In genomic region chr12:4020505-4020904, GRCm38 (mm10) we compare ENCODE assay signal across 10 mouse cellular contexts. TPM values are rescaled to one million over a fixed set of nuclear protein-coding genes. Genes with fewer than 3 reads are reported as not detected.
A peak's percentile ranks its signal among the peaks of the same experiment; 100 is the strongest.
DNase-seq lines count a peak whose midpoint lies in the region; ATAC-seq and TF ChIP-seq lines count a peak whose summit lies in the region.
"Had no signal": no experiment of that assay in that cellular context is flagged by ENCODE, and none has a peak within 500 bp of the region (broad histone marks: within the 10 kb centered on the region; RNA-seq: fewer than 3 reads in every experiment).

No protein-coding gene starts in this region.

- TF ChIP-seq POLR2A in kidney, adult 2 months (IDR thresholded peaks at IDR 0.05; ENCODE audit: low read depth, low read length), result no peak

- ATAC-seq in midbrain, embryonic 11.5 days (ENCODE audit: low FRiP score), result peak; percentile 27; the same call in 1 of the 2 replicates
- ATAC-seq in midbrain, embryonic 16.5 days, result no peak
- peak; percentile 96 for ATAC-seq in heart, postnatal 0 days (ENCODE audit: insufficient read depth, low read depth)

- DNase-seq in adrenal gland, postnatal 25 days, result peak; percentile 13
- DNase-seq in adrenal gland, postnatal 4 days (ENCODE audit: low spot score in 2 of 2), result no peak
- no peak for DNase-seq in midbrain, embryonic 11.5 days (ENCODE audit: low spot score, missing footprints)
- DNase-seq in heart, postnatal 0 days (ENCODE audit: low spot score), result peak; percentile 92
- DNase-seq in lung, postnatal 36 days, result peak; percentile 23
- no peak for DNase-seq in kidney, adult 2 months
- DNase-seq in cerebellum, adult 18-20 months, result no peak
- DNase-seq: embryo, embryonic 11 days had no signal

- no peak overlapping the region for H3K9ac ChIP-seq in midbrain, embryonic 11.5 days (ENCODE audit: low read length)
- H3K9ac ChIP-seq in midbrain, embryonic 16.5 days (ENCODE audit: low read depth, low read length), result no peak overlapping the region
- H3K9ac ChIP-seq in heart, postnatal 0 days (replicated peaks; ENCODE audit: low read depth, low read length), result no peak overlapping the region

- no peak overlapping the region for H3K4me3 ChIP-seq in midbrain, embryonic 11.5 days (ENCODE audit: low read depth, low read length)
- no peak overlapping the region for H3K4me3 ChIP-seq in midbrain, embryonic 16.5 days (ENCODE audit: low read depth, low read length)
- H3K4me3 ChIP-seq in heart, postnatal 0 days (ENCODE audit: low read depth, low read length), result no peak overlapping the region
- H3K4me3 ChIP-seq in kidney, adult 2 months (ENCODE audit: insufficient read depth, low read depth, low read length), result no peak overlapping the region

- no peak overlapping the region for H3K4me2 ChIP-seq in midbrain, embryonic 11.5 days
- no peak overlapping the region for H3K4me2 ChIP-seq in midbrain, embryonic 16.5 days (ENCODE audit: low read length)
- H3K4me2 ChIP-seq in heart, postnatal 0 days (ENCODE audit: low read depth, low read length), result no peak overlapping the region

- H3K27me3 ChIP-seq in midbrain, embryonic 11.5 days (ENCODE audit: control insufficient read depth, insufficient read depth, low read length), result no peaks in the 10 kb centered on the region
- H3K27me3 ChIP-seq in midbrain, embryonic 16.5 days (ENCODE audit: control insufficient read depth, insufficient read depth, low read depth, low read length), result no peaks in the 10 kb centered on the region
- H3K27me3 ChIP-seq in heart, postnatal 0 days (ENCODE audit: control insufficient read depth, insufficient read depth, low read length), result no peaks in the 10 kb centered on the region
- H3K27me3 ChIP-seq in kidney, adult 2 months (replicated peaks; ENCODE audit: control insufficient read depth, insufficient read depth, low read length), result no peaks in the 10 kb centered on the region

- H3K27ac ChIP-seq in midbrain, embryonic 11.5 days (ENCODE audit: low read depth, low read length), result no peak overlapping the region
- H3K27ac ChIP-seq in midbrain, embryonic 16.5 days (ENCODE audit: low read length), result no peak overlapping the region
- peak overlapping the region; percentile 91 for H3K27ac ChIP-seq in heart, postnatal 0 days (ENCODE audit: low read depth)
- H3K27ac ChIP-seq in kidney, adult 2 months (ENCODE audit: insufficient read depth, low read depth, low read length), result no peak overlapping the region

- H3K36me3 ChIP-seq in midbrain, embryonic 11.5 days (ENCODE audit: control insufficient read depth, insufficient read depth, low read length), result no peaks in the 10 kb centered on the region
- no peaks in the 10 kb centered on the region for H3K36me3 ChIP-seq in midbrain, embryonic 16.5 days (ENCODE audit: control insufficient read depth, insufficient read depth, low read length)
- H3K36me3 ChIP-seq in heart, postnatal 0 days (replicated peaks; ENCODE audit: control insufficient read depth, insufficient read depth, low read length), result no peaks in the 10 kb centered on the region
- no peaks in the 10 kb centered on the region for H3K36me3 ChIP-seq in kidney, adult 2 months (ENCODE audit: control insufficient read depth, insufficient read depth, low read length)
- H3K36me3 ChIP-seq: G1E had no signal

- H3K4me1 ChIP-seq in midbrain, embryonic 11.5 days (ENCODE audit: control insufficient read depth, insufficient read depth, low read length), result no peaks in the 10 kb centered on the region
- 0 out of 2 replicates have a peak, but pooled peaks cover 4% of the 10 kb centered on the region for H3K4me1 ChIP-seq in midbrain, embryonic 16.5 days (ENCODE audit: control insufficient read depth, insufficient read depth, low read length)
- H3K4me1 ChIP-seq in heart, postnatal 0 days (ENCODE audit: control insufficient read depth, insufficient read depth), result peaks cover 33% of the 10 kb centered on the region
- no peaks in the 10 kb centered on the region for H3K4me1 ChIP-seq in kidney, adult 2 months (ENCODE audit: control insufficient read depth, insufficient read depth, low read length)

- peak; percentile 96 for TF ChIP-seq EP300 in heart, postnatal 0 days (IDR thresholded peaks at IDR 0.05; ENCODE audit: low read depth)

- H3K9me3 ChIP-seq in midbrain, embryonic 11.5 days (ENCODE audit: control insufficient read depth, low read length), result no peaks in the 10 kb centered on the region
- no peaks in the 10 kb centered on the region for H3K9me3 ChIP-seq in midbrain, embryonic 16.5 days (replicated peaks; ENCODE audit: control insufficient read depth, low read length, poor library complexity, severe bottlenecking)
- no peaks in the 10 kb centered on the region for H3K9me3 ChIP-seq in heart, postnatal 0 days (replicated peaks; ENCODE audit: control insufficient read depth, low read length)
- H3K9me3 ChIP-seq: G1E had no signal

- 58% methylated on average over 8 of the region's 8 CpGs for WGBS in midbrain, embryonic 11.5 days
- WGBS in midbrain, embryonic 16.5 days, result 46% methylated on average over 8 of the region's 8 CpGs
- 21% methylated on average over 8 of the region's 8 CpGs for WGBS in heart, postnatal 0 days
- 60% methylated on average over 8 of the region's 8 CpGs for WGBS in kidney, adult 2 months

- TF ChIP-seq CTCF in heart, postnatal 0 days (IDR thresholded peaks at IDR 0.05; ENCODE audit: low read depth), result no peak
- TF ChIP-seq CTCF in kidney, adult 2 months (conservative IDR thresholded peaks at IDR 0.05; ENCODE audit: insufficient read depth, insufficient read length, low read depth, low read length), result no peak

RNA-seq across cellular contexts. Expression of gene Efr3b, which starts 18.2 kb away (rescaled TPM):
- 2.7 and 3.0 TPM in 2 replicates for total RNA-seq in adrenal gland, postnatal 25 days (2021)
- total RNA-seq in adrenal gland, postnatal 4 days (2021), result 1 to 10 TPM; 4.5 to 5.6 TPM
- polyA plus RNA-seq in midbrain, embryonic 11.5 days (2014; fragmentation: Nextera tagmentation; extraction: Ambion mirVana), result 11.4 and 11.7 TPM in 2 replicates
- polyA plus RNA-seq in midbrain, embryonic 16.5 days (2015; fragmentation: Nextera tagmentation; extraction: Ambion mirVana), result 48.4 and 53.6 TPM in 2 replicates
- 6.8 TPM in 2 replicates for total RNA-seq in heart, postnatal 0 days (2014; rRNA removed; ENCODE audit: low replicate concordance)
- 1.6 TPM in 2 replicates for polyA plus RNA-seq in heart, postnatal 0 days (2015; fragmentation: Nextera tagmentation; extraction: Ambion mirVana)
- 1.6 and 2.1 TPM in 2 replicates for polyA plus RNA-seq in kidney, adult 2 months (2012; rRNA removed)
- polyA plus RNA-seq: G1E had no signal

Comparison
In these comparisons a context has a peak if more than half of its experiments do, and no peak if none do; other contexts are left out.
1. DNase-seq: peak in adrenal gland, postnatal 25 days (single experiment), heart, postnatal 0 days (single experiment) and lung, postnatal 36 days (single experiment); none in adrenal gland, postnatal 4 days (0 of 2), midbrain, embryonic 11.5 days (single experiment), kidney, adult 2 months (single experiment) and cerebellum, adult 18-20 months (0 of 2).